Mouse (Mus musculus): Measurements from ENCODE around the gene Cldn22.

Gene Cldn22

DNA sequence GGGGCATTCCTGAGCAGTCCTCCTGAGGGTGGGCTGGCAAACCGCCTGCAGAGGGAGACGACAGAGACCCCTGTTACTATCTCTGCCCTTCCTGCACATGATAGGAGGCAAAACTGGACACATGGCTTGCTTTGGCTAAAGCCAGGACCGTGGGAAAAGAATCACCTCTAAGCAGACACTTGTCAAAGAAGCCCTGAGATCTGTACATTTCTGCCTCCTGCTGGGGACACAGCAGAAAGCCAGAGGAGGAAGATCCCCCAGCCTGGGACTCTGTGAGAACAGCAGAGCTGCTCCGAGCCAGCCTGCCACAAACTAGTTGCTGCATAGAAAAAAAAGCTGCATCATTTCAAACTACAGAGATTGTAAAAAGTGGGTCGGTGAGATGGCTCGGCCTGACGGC lies 18.8 kb downstream of the Cldn22 start:
- no peak for DNase-seq

DNA sequence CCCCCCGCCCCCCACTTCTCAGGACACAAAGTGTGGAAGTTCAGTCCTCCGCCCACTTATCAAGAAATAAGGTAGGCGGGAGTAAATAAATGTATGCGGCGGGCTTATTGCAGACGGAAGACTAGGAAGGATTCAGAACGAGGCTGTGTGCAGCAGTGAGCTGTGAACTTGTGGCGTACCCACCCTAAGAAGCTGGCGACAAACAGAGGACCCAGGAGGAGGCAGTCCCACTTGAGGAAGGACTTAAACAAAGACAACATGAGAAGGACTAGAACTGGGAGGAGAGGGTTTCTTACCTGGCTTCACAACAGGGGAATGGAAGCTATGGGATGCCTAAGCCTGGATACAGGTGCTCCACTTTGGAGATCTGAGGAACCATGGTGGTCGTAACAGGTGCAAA lies 19.4 kb downstream of the Cldn22 start:
- no peak for DNase-seq

DNA sequence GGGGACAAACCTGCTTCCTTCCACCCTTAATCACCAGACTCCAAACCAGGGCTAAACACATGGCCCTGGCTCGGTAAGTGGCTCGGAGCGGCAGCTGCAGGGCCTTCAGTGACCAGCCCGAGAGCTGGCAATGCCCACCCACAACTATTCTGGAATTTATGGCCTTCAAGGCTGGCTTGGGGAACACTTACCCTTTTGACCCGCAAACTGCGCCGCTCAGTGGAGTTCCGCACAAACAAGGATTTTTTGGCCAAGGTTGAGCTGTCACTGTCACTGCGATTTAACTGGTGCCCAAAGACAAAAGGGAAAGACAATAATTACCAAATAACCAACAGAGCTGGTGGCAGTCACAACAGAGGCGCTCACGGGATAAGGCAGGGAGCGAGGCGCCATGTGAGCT lies 21.7 kb downstream of the Cldn22 start:
- DNase-seq, result no peak

DNA sequence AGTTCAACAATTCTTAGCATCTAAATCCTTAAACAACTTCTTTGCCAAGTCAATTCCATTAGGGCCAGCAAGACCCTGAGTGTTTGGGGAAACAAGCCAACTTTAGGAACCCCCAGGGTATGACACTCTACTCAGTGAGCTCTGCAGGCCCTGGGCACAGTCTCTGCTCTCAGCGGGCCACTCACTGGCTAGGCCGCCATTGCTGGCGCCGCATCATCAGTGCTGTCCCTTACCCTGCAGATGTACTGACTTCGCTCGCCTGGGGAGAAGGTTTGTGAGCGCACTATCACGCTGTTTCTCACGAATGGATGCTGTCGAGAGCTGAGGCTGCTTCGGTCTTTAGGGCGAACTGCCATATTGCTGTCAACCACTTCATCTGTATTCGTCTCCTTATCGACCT lies 22.9 kb downstream of the Cldn22 start:
- DNase-seq, result no peak

DNA sequence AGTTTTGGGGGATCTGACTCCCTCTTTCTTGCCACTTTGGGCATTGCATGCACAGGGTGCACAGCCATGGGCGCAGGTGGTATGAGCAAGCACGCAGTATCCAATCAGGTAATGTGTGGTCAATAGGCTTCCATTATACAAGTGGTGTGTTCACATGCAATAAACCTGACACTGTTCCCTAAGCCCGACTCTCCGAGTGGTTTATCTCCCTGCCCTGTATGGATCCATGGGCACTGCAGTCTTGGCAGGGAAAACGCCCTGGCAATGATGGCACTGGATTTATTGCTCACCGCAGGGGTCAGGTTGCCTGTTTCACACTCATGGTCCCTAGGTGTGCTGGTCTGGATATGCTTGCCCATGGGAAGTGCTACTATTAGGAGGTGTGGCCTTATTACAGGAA lies 23.6 kb downstream of the Cldn22 start:
- no peak for DNase-seq

DNA sequence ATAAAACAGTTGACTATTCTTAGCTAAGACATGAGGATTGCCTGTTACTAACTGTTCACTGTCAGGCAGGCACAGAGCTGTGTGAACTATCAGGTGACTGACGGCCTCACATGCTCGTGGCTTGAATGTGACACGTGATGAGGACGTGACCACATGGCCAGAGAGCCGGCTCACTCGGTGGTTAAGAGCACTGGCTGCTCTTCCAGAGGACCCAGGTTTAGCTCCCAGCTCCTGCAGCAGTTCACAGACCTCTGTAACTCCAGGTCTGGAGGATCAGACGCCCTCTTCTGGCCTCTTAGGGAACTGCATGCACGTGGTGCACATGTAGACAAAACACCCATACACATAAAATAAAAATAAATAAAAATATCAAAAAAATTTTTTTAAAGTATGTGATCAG lies 25.6 kb downstream of the Cldn22 start:
- DNase-seq, result no peak

DNA sequence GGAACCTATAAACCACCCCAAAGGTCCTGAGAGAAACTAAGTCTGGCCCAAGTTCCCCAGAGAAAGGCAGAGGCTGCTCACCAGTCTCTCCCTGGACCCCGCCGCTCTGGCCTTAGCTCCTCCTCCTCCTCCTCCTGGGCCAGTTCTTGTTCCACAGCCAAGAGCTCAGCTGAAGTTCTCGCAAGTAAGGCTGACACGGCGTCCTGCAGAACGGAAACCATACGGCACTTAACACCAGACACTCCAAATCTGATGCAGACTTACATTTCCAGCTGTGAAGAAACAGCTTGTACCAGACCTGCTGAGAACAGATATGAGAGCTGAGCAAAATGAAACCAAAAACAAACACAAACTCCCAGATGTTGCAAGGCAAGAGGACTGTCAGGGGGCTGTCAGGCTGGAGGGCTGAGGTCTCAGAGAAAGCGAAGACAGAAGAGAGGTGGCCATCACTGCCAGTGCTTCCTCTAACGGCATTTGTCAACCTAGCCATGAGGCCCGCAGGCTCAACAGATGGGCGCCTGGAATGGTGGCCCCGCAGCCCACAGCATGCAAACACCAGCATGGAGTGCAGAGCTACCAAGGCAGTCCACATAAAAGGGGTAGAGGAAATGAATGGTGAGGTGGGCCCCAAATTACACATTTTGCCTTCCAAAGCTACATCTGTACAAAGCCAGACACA lies 27.7 kb downstream of the Cldn22 start:
- DNase-seq, result no peak

DNA sequence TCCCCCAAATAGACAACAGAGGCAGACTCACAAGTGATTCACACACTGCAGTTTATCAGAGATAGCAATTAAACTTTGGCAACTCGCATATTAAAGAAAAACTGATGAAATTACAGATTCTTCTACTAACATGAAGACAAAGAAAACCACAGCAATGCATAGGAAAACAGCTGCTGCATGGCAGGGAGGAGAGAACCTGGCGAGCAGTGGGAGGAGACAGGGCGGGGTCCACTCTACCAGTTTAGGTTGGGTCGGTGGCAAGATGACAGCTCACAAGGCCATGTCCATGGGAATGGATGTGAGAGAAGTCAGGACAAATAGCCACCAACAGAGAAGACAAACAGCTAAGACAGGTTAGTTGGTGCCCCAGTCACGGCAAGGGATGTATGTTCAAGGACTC lies 28.5 kb downstream of the Cldn22 start:
- DNase-seq, result no peak

DNA sequence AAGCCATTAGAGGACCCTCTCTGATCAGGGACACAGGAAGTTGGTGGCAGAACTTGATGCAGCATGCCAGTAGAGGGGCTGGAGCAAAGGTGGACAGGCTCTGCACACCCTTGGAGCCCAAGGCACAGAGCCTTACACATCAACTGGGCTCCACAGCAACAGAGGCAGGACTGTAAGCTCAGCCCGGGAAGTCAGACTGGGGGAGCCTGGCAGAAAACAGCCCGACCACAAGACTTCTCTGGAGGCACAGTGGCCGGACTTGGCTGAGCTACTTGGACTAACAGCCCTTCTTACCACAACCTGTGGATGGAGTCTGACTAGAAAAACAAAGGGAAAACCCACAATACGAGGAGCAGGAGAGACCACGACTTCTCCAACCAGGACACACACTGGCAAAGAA lies 29.1 kb downstream of the Cldn22 start:
- DNase-seq, result no peak

DNA sequence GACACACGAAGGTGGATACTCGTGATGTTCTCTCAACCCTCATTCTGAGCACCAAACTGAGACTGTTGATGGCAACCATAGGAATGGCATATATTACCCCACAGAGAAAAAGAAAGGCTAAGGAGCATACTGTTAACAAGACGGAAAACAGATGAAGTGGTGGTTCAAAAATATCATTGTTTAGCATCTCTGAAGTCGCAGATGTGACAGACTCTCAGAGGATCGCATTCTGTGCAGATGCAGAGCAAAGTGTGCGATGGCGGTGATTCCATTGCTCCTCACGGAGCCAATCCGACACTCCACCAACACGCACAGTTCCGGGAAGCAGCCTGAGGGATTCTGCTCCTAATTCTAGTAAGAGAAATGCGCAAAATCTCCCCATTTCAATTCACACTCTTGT lies 35.0 kb downstream of the Cldn22 start:
- no peak for DNase-seq

DNA sequence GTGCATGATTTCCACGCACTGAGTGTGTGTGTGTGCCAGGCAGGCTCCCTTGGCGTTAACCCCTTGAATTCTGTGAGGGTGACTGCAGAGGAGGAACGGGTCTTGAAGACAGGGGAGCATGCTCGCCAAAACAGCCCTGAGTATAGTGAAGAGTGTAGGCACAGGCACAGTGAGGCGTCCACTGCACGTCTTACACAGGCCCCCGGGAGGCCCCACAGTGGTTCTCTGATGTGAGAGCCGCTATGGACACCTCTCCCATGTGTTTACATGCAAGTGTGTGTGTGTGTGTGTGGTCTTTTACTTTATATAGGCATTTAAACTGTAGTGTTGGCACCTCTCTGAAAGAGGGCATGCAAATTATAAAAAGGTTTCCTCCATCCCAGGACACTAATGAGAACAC lies 42.3 kb downstream of the Cldn22 start:
- no peak for DNase-seq

DNA sequence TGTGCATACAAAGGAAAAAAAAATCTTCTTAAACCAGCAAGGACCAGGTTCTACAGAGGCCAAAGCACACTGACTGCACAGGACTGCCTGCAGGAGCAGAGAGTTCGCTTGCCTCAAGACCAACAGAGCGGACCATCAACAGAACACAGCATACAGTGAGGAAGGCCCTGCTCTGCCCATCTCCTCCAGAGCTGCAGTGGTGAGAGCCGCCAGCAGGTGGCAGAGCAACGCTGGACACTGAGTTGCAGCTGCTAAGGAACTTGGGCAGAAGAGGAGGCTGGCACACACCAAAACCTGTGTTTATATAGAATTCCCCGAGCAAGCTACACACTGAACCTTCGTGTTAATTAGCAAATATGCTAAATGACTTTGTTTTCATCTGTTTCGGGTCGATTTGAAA lies 42.8 kb downstream of the Cldn22 start:
- peak; percentile 65 for DNase-seq

DNA sequence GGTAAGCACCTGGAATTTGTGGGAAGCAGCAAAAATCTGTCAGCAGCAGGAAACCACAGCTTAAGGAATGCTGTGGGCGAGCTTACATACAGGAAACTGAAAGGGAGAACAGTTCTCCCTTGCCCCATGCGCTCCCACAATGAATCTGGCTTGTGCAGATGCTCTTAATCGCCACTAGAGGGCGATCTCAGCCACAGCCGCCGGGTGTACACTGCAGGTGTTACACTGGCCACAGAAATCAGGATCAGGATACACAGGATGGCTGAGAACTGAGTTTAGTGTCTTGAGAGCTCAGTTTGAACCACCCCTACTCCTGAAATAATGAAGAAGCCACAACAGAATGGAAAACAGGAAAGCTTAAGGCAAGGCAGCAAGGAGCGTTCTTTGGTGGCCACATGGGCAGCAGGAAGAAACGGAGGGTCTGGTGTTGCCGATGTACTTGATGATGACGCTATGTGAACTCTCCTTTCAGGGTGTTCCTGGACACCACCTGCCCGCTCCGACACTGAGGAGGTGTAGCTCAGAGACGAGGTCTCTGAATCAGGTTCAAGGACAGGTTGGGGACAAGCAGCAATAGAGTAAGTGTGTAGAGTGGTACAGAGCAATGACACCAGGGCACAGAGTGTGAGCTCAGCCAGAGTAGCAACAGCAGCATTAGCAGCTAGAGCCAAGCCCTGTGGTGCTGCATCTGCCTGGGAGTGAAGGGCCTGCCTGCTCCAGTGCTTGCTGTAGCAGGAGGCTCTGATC lies 48.3 kb downstream of the Cldn22 start:
- no peak for DNase-seq

DNA sequence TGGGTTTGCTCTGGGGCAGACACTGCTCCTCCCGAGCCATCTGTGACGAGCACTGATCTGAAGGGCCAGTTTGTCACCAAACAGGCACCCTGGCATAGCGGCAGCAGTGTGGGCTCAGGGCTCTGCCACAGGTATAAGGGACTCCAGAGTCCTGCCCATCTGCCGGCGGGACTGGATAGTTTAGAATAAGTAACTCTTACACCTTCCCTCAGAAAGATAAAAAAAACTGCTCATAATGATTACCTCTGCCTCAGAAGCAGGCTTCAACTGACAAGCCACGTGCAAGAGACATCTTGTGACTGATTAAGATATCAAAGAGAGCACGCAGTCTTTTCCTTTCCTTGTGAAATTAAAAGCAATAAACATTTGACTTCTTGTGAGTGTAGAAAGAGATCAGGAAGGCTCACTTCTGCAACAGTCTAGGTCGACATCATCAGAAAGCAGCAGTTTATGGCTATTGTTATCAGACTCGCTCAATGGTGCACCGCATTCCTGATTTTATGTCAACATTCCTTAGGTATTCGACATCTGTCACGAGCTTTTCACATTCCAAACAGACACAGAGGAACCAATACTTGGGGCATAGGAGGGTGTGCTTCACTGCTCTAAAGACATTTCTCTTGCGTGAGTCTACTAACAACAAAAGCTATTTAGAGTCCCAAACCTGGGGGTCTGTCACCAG lies 50.4 kb downstream of the Cldn22 start:
- no peak for DNase-seq

All from cerebellum, adult 8-10 months (tissue).